Mouse (Mus musculus): Measurements from ENCODE around the gene Tbcc.

DNA sequence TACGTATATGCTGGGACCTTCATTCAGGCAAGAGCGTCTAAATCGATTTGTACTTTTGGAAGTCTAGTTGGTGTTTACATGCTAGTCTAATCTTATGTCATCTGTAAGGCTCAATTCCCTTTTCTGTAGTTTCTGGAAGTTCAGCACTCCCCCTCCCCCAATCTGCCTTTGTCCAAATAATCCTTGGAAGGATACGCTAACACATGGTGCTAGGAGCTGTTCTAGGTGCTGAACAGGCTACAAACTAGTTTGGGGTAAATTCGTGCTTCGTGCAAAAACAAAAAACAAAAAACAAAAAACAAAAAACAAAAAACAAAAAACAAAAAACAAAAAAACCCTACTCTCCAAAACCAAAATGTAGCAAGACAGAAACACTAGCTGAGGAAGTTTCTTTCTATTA, 30.4 kb downstream of the Tbcc start:
- TF ChIP-seq CTCF (IDR thresholded peaks at IDR 0.05) (no peak), EP300 (IDR thresholded peaks at IDR 0.05) (no peak)
